11 mouse cellular contexts compared by ENCODE assay signal in genomic region chr3:54238891-54239290, GRCm38 (mm10).
DNase-seq lines count a peak whose midpoint lies in the region; ATAC-seq and TF ChIP-seq lines count a peak whose summit lies in the region.
"Had no signal": no experiment of that assay in that cellular context is flagged by ENCODE, and none has a peak within 500 bp of the region (broad histone marks: within the 10 kb centered on the region; RNA-seq: fewer than 3 reads in every experiment).

No protein-coding gene starts in this region.

- H3K36me3 ChIP-seq in heart, embryonic 10.5 days = no peaks in the 10 kb centered on the region
- H3K36me3 ChIP-seq in lung, embryonic 14.5 days (ENCODE audit: insufficient read depth) = no peaks in the 10 kb centered on the region
- H3K36me3 ChIP-seq in forebrain, embryonic 12.5 days (replicated peaks) = no peaks in the 10 kb centered on the region
- H3K36me3 ChIP-seq in forebrain, postnatal 0 days (ENCODE audit: insufficient read depth) = no peaks in the 10 kb centered on the region

- no peak overlapping the region for H3K9ac ChIP-seq in lung, embryonic 14.5 days
- no peak overlapping the region for H3K9ac ChIP-seq in forebrain, embryonic 12.5 days
- H3K9ac ChIP-seq in forebrain, postnatal 0 days = no peak overlapping the region

- H3K4me2 ChIP-seq in lung, embryonic 14.5 days = no peak overlapping the region
- no peak overlapping the region for H3K4me2 ChIP-seq in forebrain, embryonic 12.5 days
- H3K4me2 ChIP-seq in forebrain, postnatal 0 days (ENCODE audit: low read depth) = no peak overlapping the region

- H3K27ac ChIP-seq in heart, embryonic 10.5 days = no peak overlapping the region
- no peak overlapping the region for H3K27ac ChIP-seq in lung, embryonic 14.5 days (ENCODE audit: low read depth)
- no peak overlapping the region for H3K27ac ChIP-seq in forebrain, embryonic 12.5 days
- H3K27ac ChIP-seq in forebrain, postnatal 0 days (ENCODE audit: low read depth, low read length) = no peak overlapping the region
- H3K27ac ChIP-seq: kidney, postnatal 0 days had no signal

- no peak for TF ChIP-seq CTCF in lung, embryonic 14.5 days (IDR thresholded peaks at IDR 0.05; ENCODE audit: low read depth)
- no peak for TF ChIP-seq CTCF in forebrain, postnatal 0 days (IDR thresholded peaks at IDR 0.05; ENCODE audit: low read depth)

- no peak overlapping the region for H3K4me3 ChIP-seq in heart, embryonic 10.5 days
- no peak overlapping the region for H3K4me3 ChIP-seq in lung, embryonic 14.5 days (ENCODE audit: low read depth, low read length)
- no peak overlapping the region for H3K4me3 ChIP-seq in forebrain, embryonic 12.5 days (replicated peaks)
- H3K4me3 ChIP-seq in forebrain, postnatal 0 days (ENCODE audit: low read depth, low read length) = no peak overlapping the region

- no peaks in the 10 kb centered on the region for H3K4me1 ChIP-seq in heart, embryonic 10.5 days
- H3K4me1 ChIP-seq in lung, embryonic 14.5 days (ENCODE audit: insufficient read depth) = no peaks in the 10 kb centered on the region
- H3K4me1 ChIP-seq in forebrain, embryonic 12.5 days = no peaks in the 10 kb centered on the region
- H3K4me1 ChIP-seq in forebrain, postnatal 0 days (ENCODE audit: insufficient read depth) = no peaks in the 10 kb centered on the region

- peak; percentile 12 for DNase-seq in heart, adult 8-10 months (ENCODE audit: low spot score)
- no peak for DNase-seq in heart, embryonic 10.5 days (ENCODE audit: low spot score)
- peak; percentile 8 for DNase-seq in 416B (ENCODE audit: low read depth)
- DNase-seq in brain, adult 2 months (ENCODE audit: low read depth, low spot score) = peak; percentile 16
- peak; percentile 14 for DNase-seq in lung, embryonic 14.5 days
- no peak for DNase-seq in forebrain, postnatal 0 days
- DNase-seq: cerebellum, postnatal 36 days; left cerebral cortex, postnatal 4 days had no signal

- no peaks in the 10 kb centered on the region for H3K9me3 ChIP-seq in heart, embryonic 10.5 days
- no peaks in the 10 kb centered on the region for H3K9me3 ChIP-seq in lung, embryonic 14.5 days (ENCODE audit: low read depth, low read length)
- no peaks in the 10 kb centered on the region for H3K9me3 ChIP-seq in forebrain, embryonic 12.5 days
- no peaks in the 10 kb centered on the region for H3K9me3 ChIP-seq in forebrain, postnatal 0 days (ENCODE audit: low read length)

- WGBS in heart, embryonic 10.5 days = 75% methylated on average over 5 of the region's 5 CpGs
- 56% methylated on average over 5 of the region's 5 CpGs for WGBS in lung, embryonic 14.5 days
- 79% methylated on average over 5 of the region's 5 CpGs for WGBS in forebrain, embryonic 12.5 days
- WGBS in forebrain, postnatal 0 days = 70% methylated on average over 5 of the region's 5 CpGs

- no peak for ATAC-seq in lung, embryonic 14.5 days (ENCODE audit: insufficient read depth)
- ATAC-seq in forebrain, embryonic 12.5 days (ENCODE audit: low FRiP score) = no peak
- no peak for ATAC-seq in forebrain, postnatal 0 days
- ATAC-seq: hindbrain, embryonic 16.5 days had no signal

- H3K27me3 ChIP-seq in heart, embryonic 10.5 days (ENCODE audit: insufficient read depth, poor library complexity, severe bottlenecking) = no peaks in the 10 kb centered on the region
- H3K27me3 ChIP-seq in lung, embryonic 14.5 days (ENCODE audit: insufficient read depth, low read length) = no peaks in the 10 kb centered on the region
- H3K27me3 ChIP-seq in forebrain, embryonic 12.5 days = no peaks in the 10 kb centered on the region
- no peaks in the 10 kb centered on the region for H3K27me3 ChIP-seq in forebrain, postnatal 0 days (ENCODE audit: insufficient read depth, low read length)

Comparison
In these comparisons a context has a peak if more than half of its experiments do, and no peak if none do; other contexts are left out.
1. DNase-seq: peak in heart, adult 8-10 months (single experiment), 416B (single experiment), brain, adult 2 months (single experiment) and lung, embryonic 14.5 days (single experiment); none in heart, embryonic 10.5 days (single experiment) and forebrain, postnatal 0 days (single experiment).